Mouse (Mus musculus) left cerebral cortex, adult 8-10 months (tissue): ENCODE measurements around the gene Qdpr. TPM values are rescaled to one million over a fixed set of nuclear protein-coding genes. Genes with fewer than 3 reads are reported as not detected.
A peak's percentile ranks its signal among the peaks of the same experiment; 100 is the strongest.
"Not testable (repeated sequence)": the region's sequence is repeated elsewhere in the genome, so short reads cannot be mapped to it uniquely, and the experiment has no call there.

Experiments used
- DNase-seq, 2 experiments: peaks; one replicate each; pipeline ENCODE4 v3.0.0; 2022; ENCODE audit warnings: low spot score in 2 of 2
- total RNA-seq, 4 experiments: library from RNA; stranded (reverse); gene quantifications; 2 replicates each; pipeline ENCODE4 v1.2.4; 2022

The Qdpr gene
- total RNA-seq, 4 experiments from 2014 or later, result 198 to 242 (median 219) TPM

- no peak for DNase-seq
Measured at GRCm38 (mm10) chr5:45454456-45454855, 4.4 kb upstream of the Qdpr start.

GRCm38 (mm10) chr5:45453451-45453850 is 3.4 kb upstream of the Qdpr start, which contains the start of gene Clrn2:
Gene Clrn2 (plus strand): TSS chr5:45453751.
- no peak for DNase-seq

- DNase-seq, result no peak
Measured at GRCm38 (mm10) chr5:45449206-45449605, 830 bp downstream of the Qdpr start.

GRCm38 (mm10) chr5:45448676-45449075 is 1.4 kb downstream of the Qdpr start:
- no peak for DNase-seq

- no peak for DNase-seq
Measured at GRCm38 (mm10) chr5:45444130-45444832, 5.8 kb downstream of the Qdpr start.

GRCm38 (mm10) chr5:45441745-45442144 is 8.3 kb downstream of the Qdpr start:
- no peak for DNase-seq

- no peak for DNase-seq
Measured at GRCm38 (mm10) chr5:45441124-45441523, 8.9 kb downstream of the Qdpr start.

GRCm38 (mm10) chr5:45438301-45438700 is 11.7 kb downstream of the Qdpr start:
- DNase-seq, result no peak

GRCm38 (mm10) chr5:45437826-45438225 is 12.2 kb downstream of the Qdpr start:
- DNase-seq, result no peak

GRCm38 (mm10) chr5:45435967-45436950 is 13.8 kb downstream of the Qdpr start:
- DNase-seq, result no peak

GRCm38 (mm10) chr5:45427891-45428290 is 22.1 kb downstream of the Qdpr start:
- DNase-seq, result no peak

GRCm38 (mm10) chr5:45426416-45427034 is 23.5 kb downstream of the Qdpr start:
- no peak for DNase-seq

- not testable (repeated sequence) for DNase-seq
Measured at GRCm38 (mm10) chr5:45425771-45426170, 24.3 kb downstream of the Qdpr start.

- peak in 1 of 2 experiments; percentile 60 for DNase-seq
Measured at GRCm38 (mm10) chr5:45424021-45424886, 25.8 kb downstream of the Qdpr start.

GRCm38 (mm10) chr5:45421881-45422844 is 27.9 kb downstream of the Qdpr start:
- DNase-seq, result no peak

GRCm38 (mm10) chr5:45419841-45420638 is 30.0 kb downstream of the Qdpr start:
- no peak for DNase-seq

GRCm38 (mm10) chr5:45417859-45418443 is 32.1 kb downstream of the Qdpr start:
- no peak for DNase-seq

GRCm38 (mm10) chr5:45416478-45416877 is 33.6 kb downstream of the Qdpr start:
- no peak for DNase-seq
